Mouse (Mus musculus): ENCODE data around the gene Rab35. TPM values are rescaled to one million over a fixed set of nuclear protein-coding genes. Genes with fewer than 3 reads are reported as not detected.

Gene Rab35
- polyA plus RNA-seq (2016; fragmentation: Nextera tagmentation; extraction: Ambion mirVana): 16.5 and 18.8 TPM in 2 replicates

- peak; percentile 96 for DNase-seq (ENCODE audit: low spot score)
- peak within 1 kb of the TSS; percentile 77 for H3K4me3 ChIP-seq
- WGBS: under 1% methylated on average over 64 of the region's 125 CpGs
- no peaks in the 10 kb centered on the region for H3K9me3 ChIP-seq
- H3K27me3 ChIP-seq (ENCODE audit: insufficient read depth, poor library complexity, severe bottlenecking): no peaks in the 10 kb centered on the region
- H3K27ac ChIP-seq: peak within 1 kb of the TSS; percentile 89
- 0 out of 2 replicates have a peak, but pooled peaks cover 3% of the 10 kb centered on the region for H3K36me3 ChIP-seq
- H3K4me1 ChIP-seq: peaks cover 46% of the 10 kb centered on the region
Measured at GRCm38 (mm10) chr5:115631505-115632357, at the start of gene Rab35. TSS of gene Rab35 (plus strand) at chr5:115631908.

DNA sequence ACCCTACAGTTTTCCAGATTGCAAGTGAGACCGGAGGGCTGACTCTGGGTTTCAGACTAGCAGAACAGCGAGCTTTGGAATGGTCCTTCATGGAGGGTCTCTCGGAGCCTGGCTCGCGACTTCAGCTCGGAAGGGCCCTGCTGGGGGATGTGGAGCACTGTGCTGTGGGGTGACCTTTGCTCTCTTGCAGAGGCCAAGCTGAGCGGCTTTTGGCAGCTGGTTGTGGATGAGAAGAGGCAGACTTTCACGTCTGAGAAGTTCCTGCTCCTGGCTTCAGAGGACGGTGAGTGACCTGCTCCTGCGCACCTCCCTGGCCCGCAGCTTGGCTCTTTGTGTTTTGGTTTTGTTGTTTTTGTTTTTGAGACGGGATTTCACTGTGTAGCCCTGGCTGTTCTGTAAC lies 46.1 kb upstream of the Rab35 start:
- WGBS: 90% methylated on average over 12 of the region's 12 CpGs
- Histone ChIP-seq H3K27me3 (ENCODE audit: insufficient read depth, poor library complexity, severe bottlenecking) (no peaks in the 10 kb centered on the region), H3K4me3 (no peak overlapping the region), H3K4me1 (0 out of 2 replicates have a peak, but pooled peaks cover 3% of the 10 kb centered on the region), H3K9me3 (0 out of 2 replicates have a peak, but pooled peaks cover 11% of the 10 kb centered on the region), H3K27ac (no peak overlapping the region), H3K36me3 (peaks cover 97% of the 10 kb centered on the region)
- no peak for DNase-seq (ENCODE audit: low spot score)

DNA sequence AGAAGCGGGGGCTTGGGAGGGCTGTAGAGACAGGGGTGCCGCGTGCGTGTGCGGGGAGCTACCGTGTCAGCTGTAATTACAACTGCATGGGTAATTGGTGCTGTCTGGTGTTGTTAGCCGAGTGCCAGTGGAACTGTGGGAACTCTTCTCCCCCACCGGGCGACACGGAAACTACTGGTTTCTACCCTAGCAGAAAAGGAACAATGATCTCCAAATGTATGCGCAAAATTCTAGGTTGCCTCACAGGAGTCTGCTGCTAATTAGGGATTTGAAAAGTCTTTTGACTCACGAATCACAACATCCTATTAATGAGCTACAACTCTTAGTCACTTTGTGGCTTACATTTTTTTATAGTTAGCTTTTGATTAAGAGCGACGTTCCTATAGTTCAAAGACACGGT lies 45.5 kb upstream of the Rab35 start:
- H3K27ac ChIP-seq: no peak overlapping the region
- 94% methylated on average over 15 of the region's 15 CpGs for WGBS

GRCm38 (mm10) chr5:115586780-115587179 lies 44.9 kb upstream of the Rab35 start:
- 95% methylated on average over 2 of the region's 2 CpGs for WGBS
- DNase-seq (ENCODE audit: low spot score): no peak
- peaks cover 97% of the 10 kb centered on the region for H3K36me3 ChIP-seq
- no peaks in the 10 kb centered on the region for H3K4me1 ChIP-seq
- H3K27ac ChIP-seq: no peak overlapping the region
- no peaks in the 10 kb centered on the region for H3K27me3 ChIP-seq (ENCODE audit: insufficient read depth, poor library complexity, severe bottlenecking)
- H3K4me3 ChIP-seq: no peak overlapping the region
- 0 out of 2 replicates have a peak, but pooled peaks cover 10% of the 10 kb centered on the region for H3K9me3 ChIP-seq

More for the DNA sequence above, 45.5 kb upstream of the Rab35 start:
- Histone ChIP-seq H3K4me1 (no peaks in the 10 kb centered on the region), H3K4me3 (no peak overlapping the region), H3K27me3 (ENCODE audit: insufficient read depth, poor library complexity, severe bottlenecking) (no peaks in the 10 kb centered on the region), H3K36me3 (peaks cover 97% of the 10 kb centered on the region), H3K9me3 (0 out of 2 replicates have a peak, but pooled peaks cover 11% of the 10 kb centered on the region)
- no peak for DNase-seq (ENCODE audit: low spot score)

GRCm38 (mm10) chr5:115591028-115591427 lies 40.7 kb upstream of the Rab35 start:
- Histone ChIP-seq H3K9me3 (no peaks in the 10 kb centered on the region), H3K27me3 (ENCODE audit: insufficient read depth, poor library complexity, severe bottlenecking) (no peaks in the 10 kb centered on the region), H3K4me3 (no peak overlapping the region), H3K27ac (no peak overlapping the region), H3K36me3 (peaks cover 97% of the 10 kb centered on the region), H3K4me1 (peaks cover 14% of the 10 kb centered on the region)
- DNase-seq (ENCODE audit: low spot score): no peak
- 81% methylated on average over 11 of the region's 11 CpGs for WGBS

DNA sequence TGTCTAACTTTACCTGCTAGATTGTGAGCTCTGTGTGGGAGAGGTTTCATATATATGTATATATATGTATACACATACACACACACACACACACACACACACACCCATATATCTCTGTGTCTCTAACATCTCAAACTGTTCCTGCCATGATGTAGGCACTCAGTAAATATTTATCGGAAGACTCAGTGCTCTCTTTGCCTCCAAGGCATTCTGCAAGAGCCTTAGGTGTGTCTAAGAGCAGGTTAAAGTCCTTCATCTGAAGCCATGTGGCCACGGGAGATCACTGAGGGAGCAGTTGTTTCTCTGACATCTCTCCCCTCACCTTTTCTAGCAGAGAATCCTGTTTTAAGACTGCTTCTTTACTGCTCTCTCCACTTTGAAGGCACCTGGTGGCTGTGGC lies 40.2 kb upstream of the Rab35 start:
- no peaks in the 10 kb centered on the region for H3K27me3 ChIP-seq (ENCODE audit: insufficient read depth, poor library complexity, severe bottlenecking)
- H3K36me3 ChIP-seq: peaks cover 97% of the 10 kb centered on the region
- WGBS: 97% methylated on average over 2 of the region's 2 CpGs
- no peak overlapping the region for H3K27ac ChIP-seq
- H3K9me3 ChIP-seq: no peaks in the 10 kb centered on the region
- H3K4me1 ChIP-seq: peaks cover 14% of the 10 kb centered on the region
- DNase-seq (ENCODE audit: low spot score): no peak
- H3K4me3 ChIP-seq: no peak overlapping the region

DNA sequence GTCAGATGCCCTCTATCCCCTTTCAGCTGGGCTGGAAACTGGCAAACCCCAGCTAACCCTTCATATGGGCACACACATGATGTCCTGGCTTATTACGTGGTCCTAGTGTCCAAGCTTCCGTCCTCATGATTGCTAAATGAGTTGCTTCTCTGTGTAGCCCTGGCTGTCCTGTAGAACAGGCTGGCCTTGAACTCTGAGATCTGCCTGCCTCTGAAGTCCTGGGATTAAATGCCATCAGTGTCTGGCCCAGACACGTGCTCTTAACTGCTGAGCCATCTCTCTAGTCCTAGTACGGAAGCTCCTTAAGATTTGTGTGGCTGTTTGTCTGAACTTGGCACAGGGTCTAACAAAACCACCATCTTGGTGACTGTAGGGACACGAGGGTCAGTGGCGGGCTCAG lies 28.1 kb upstream of the Rab35 start:
- peaks cover 97% of the 10 kb centered on the region for H3K36me3 ChIP-seq
- H3K4me1 ChIP-seq: no peaks in the 10 kb centered on the region
- no peaks in the 10 kb centered on the region for H3K9me3 ChIP-seq
- no peaks in the 10 kb centered on the region for H3K27me3 ChIP-seq (ENCODE audit: insufficient read depth, poor library complexity, severe bottlenecking)
- no peak overlapping the region for H3K27ac ChIP-seq
- no peak overlapping the region for H3K4me3 ChIP-seq
- WGBS: 93% methylated on average over 6 of the region's 6 CpGs
- DNase-seq (ENCODE audit: low spot score): no peak

DNA sequence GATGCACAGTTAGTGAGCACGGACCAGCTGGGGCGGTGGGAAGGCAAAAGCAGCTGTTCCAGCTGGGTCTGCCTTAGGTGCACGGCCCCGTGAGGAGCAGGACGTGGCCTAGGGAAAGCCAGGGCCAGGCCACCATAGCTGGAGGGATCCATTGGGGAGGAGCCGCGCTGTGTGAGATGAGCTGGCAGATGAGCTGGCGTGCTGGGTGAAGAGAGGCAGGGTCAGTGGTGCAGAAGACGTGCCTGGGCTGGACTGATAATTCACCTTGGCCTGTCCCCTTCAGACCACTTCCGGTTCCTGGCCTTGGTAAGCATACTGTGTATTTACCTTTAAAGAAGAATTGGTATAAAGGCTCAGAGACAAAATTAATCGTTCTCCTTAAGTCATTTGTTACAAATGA lies 20.1 kb upstream of the Rab35 start:
- Histone ChIP-seq H3K4me3 (no peak overlapping the region), H3K9me3 (no peaks in the 10 kb centered on the region), H3K27ac (no peak overlapping the region; the same call in 1 of the 2 replicates), H3K4me1 (0 out of 2 replicates have a peak, but pooled peaks cover 9% of the 10 kb centered on the region), H3K27me3 (ENCODE audit: insufficient read depth, poor library complexity, severe bottlenecking) (no peaks in the 10 kb centered on the region), H3K36me3 (peaks cover 99% of the 10 kb centered on the region)
- 86% methylated on average over 11 of the region's 11 CpGs for WGBS
- no peak for DNase-seq (ENCODE audit: low spot score)

DNA sequence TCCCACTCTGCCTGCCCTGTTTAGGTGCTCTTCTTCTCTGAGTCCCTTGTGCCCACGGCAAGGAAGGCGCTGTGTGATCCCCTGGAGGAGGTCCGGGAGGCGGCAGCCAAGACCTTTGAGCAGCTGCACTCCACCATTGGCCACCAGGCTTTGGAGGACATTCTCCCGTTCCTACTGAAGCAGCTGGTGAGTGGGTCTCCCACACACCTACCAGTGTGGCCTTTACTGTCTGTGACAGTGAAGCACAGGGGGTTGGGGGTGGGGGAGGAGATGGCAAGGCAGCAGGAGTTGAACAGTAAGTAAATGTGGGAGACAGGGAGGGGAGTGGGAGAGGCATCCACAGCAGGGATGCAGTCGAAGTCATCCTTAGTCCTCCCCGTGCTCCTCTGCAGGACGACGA lies 18.4 kb upstream of the Rab35 start:
- no peak for DNase-seq (ENCODE audit: low spot score)
- H3K36me3 ChIP-seq: peaks cover 100% of the 10 kb centered on the region
- H3K9me3 ChIP-seq: no peaks in the 10 kb centered on the region
- H3K27ac ChIP-seq: no peak overlapping the region
- 91% methylated on average over 9 of the region's 9 CpGs for WGBS
- H3K27me3 ChIP-seq (ENCODE audit: insufficient read depth, poor library complexity, severe bottlenecking): no peaks in the 10 kb centered on the region
- H3K4me1 ChIP-seq: 0 out of 2 replicates have a peak, but pooled peaks cover 9% of the 10 kb centered on the region
- H3K4me3 ChIP-seq: no peak overlapping the region

DNA sequence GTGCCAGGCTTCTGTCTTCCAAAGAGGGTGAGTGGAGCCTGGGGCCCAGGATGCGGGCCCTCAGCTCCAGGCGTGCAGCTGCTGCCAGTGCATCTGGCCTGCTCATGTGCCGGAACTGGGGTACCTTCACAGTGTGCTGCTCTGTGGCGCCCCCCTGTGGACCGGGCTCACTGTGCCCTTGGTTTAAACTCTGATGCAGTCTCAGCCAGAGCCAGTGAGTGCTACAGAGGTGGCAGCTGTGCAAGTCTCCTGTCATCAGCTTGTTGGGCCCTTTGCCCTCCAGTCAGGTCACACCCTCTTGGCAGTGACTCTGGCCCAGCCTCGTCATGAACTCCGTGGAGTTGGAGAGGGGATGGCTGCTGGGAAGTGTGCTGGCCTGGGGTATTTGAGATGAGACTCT lies 16.8 kb upstream of the Rab35 start:
- 75% methylated on average over 7 of the region's 7 CpGs for whole genome bisulfite sequencing
- Histone ChIP-seq H3K27ac (no peak overlapping the region), H3K36me3 (peaks cover 100% of the 10 kb centered on the region), H3K4me1 (0 out of 2 replicates have a peak, but pooled peaks cover 7% of the 10 kb centered on the region), H3K9me3 (no peaks in the 10 kb centered on the region), H3K27me3 (ENCODE audit: insufficient read depth, poor library complexity, severe bottlenecking) (no peaks in the 10 kb centered on the region), H3K4me3 (no peak overlapping the region)
- no peak for DNase-seq (ENCODE audit: low spot score)

GRCm38 (mm10) chr5:115619690-115620089 lies 12.0 kb upstream of the Rab35 start:
- peaks cover 86% of the 10 kb centered on the region for H3K36me3 ChIP-seq
- WGBS: 92% methylated on average over 15 of the region's 15 CpGs

GRCm38 (mm10) chr5:115622686-115623085 lies 9.0 kb upstream of the Rab35 start:
- WGBS: 91% methylated on average over 7 of the region's 7 CpGs
- 0 out of 2 replicates have a peak, but pooled peaks cover 3% of the 10 kb centered on the region for H3K4me1 ChIP-seq
- H3K27me3 ChIP-seq (ENCODE audit: insufficient read depth, poor library complexity, severe bottlenecking): no peaks in the 10 kb centered on the region
- no peak overlapping the region for H3K27ac ChIP-seq
- DNase-seq (ENCODE audit: low spot score): no peak
- H3K4me3 ChIP-seq: no peak overlapping the region
- peaks cover 56% of the 10 kb centered on the region for H3K36me3 ChIP-seq
- no peaks in the 10 kb centered on the region for H3K9me3 ChIP-seq

More at GRCm38 (mm10) chr5:115619690-115620089, 12.0 kb upstream of the Rab35 start:
- H3K4me1 ChIP-seq: 0 out of 2 replicates have a peak, but pooled peaks cover 7% of the 10 kb centered on the region
- no peak for DNase-seq (ENCODE audit: low spot score)
- H3K9me3 ChIP-seq: no peaks in the 10 kb centered on the region
- no peak overlapping the region for H3K27ac ChIP-seq
- no peak overlapping the region for H3K4me3 ChIP-seq
- H3K27me3 ChIP-seq (ENCODE audit: insufficient read depth, poor library complexity, severe bottlenecking): no peaks in the 10 kb centered on the region

- H3K27ac ChIP-seq: no peak overlapping the region
- peaks cover 44% of the 10 kb centered on the region for H3K36me3 ChIP-seq
- no peak overlapping the region for H3K4me3 ChIP-seq
- H3K4me1 ChIP-seq: 0 out of 2 replicates have a peak, but pooled peaks cover 3% of the 10 kb centered on the region
- DNase-seq (ENCODE audit: low spot score): no peak
- H3K27me3 ChIP-seq (ENCODE audit: insufficient read depth, poor library complexity, severe bottlenecking): no peaks in the 10 kb centered on the region
- H3K9me3 ChIP-seq: no peaks in the 10 kb centered on the region
- WGBS: 84% methylated on average over 9 of the region's 9 CpGs
Measured at GRCm38 (mm10) chr5:115623694-115624440, 7.8 kb upstream of the Rab35 start.

Data from heart, embryonic 10.5 days (tissue).